Mouse (Mus musculus) megakaryocyte, adult 5-6 weeks (primary cell): ENCODE results near the gene Astn2. TPM values are rescaled to one million over a fixed set of nuclear protein-coding genes. Genes with fewer than 3 reads are reported as not detected.
"Not testable (repeated sequence)": the region's sequence is repeated elsewhere in the genome, so short reads cannot be mapped to it uniquely, and the experiment has no call there.

ENCODE experiments used
- ATAC-seq: 2 replicates; pipeline ENCODE4 v1.8.0; 2016; ENCODE audit warnings: mild to moderate bottlenecking, inconsistent platforms; ENCODE audit not compliant: poor library complexity, severe bottlenecking
- total RNA-seq, 2 experiments: library from RNA; stranded (forward) in 1 of 2; stranded (reverse) in 1 of 2; fragments of 153-499, 151-499 nt in 1 of 2; fragments of 221-1000, 200-1000 nt in 1 of 2; gene quantifications; 2 replicates each; pipeline versions ENCODE4 v1.2.3 to v1.2.4; 2015 to 2017

The Astn2 gene
- total RNA-seq, 2 experiments from 2014 or later = 0.09 TPM; not detected in 1

GRCm38 (mm10) chr4:65687006-65687723, 717.2 kb downstream of the Astn2 start:
- no peak for ATAC-seq

- no peak for ATAC-seq
Observed at GRCm38 (mm10) chr4:65686258-65687005, 718.0 kb downstream of the Astn2 start.

DNA sequence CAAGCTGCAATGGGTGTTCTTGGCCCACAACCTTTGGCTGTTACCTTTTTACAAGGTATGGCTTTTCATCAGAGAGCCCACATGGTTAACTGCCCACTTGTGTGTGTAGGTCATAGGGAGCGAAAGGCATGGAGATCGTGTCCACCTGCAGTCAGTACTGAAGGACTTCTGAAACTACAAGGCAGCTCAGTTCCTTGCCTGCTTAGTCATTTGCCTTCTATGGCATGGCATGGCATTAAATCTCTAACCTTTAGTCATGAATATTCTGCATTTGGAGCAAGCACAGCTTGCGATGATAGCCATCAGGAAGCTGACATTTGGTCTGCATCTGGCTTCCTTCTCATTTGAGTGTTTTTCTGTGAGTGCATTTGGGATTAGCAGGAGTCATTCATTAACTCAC, 720.0 kb downstream of the Astn2 start:
- no peak for ATAC-seq

DNA sequence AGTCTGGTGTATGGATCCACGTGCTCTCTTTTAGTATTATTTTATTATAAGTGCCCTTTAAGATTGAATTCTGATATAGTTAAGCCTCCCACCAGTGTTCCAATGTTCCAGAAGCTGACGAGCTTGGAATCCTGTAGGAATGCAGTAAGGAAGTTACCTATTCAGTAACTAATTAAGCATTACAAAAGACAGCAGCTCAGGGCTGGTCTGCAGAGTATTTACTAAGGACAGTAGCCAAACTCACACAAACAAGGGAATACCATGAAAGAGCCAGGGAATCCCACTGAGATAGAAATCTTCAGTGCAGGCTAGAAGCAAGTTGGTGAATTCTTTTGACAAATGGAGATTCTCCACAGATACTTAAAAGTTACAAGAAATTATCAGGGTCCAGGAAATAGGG, 724.6 kb downstream of the Astn2 start:
- not testable (repeated sequence) for ATAC-seq

- no peak for ATAC-seq
Observed at GRCm38 (mm10) chr4:65678929-65679328, 725.5 kb downstream of the Astn2 start.

- ATAC-seq = no peak
Observed at GRCm38 (mm10) chr4:65678495-65678894, 725.9 kb downstream of the Astn2 start.

- no peak for ATAC-seq
Observed at GRCm38 (mm10) chr4:65674267-65674978, 730.0 kb downstream of the Astn2 start.

- ATAC-seq = no peak
Observed at GRCm38 (mm10) chr4:65673418-65673933, 730.9 kb downstream of the Astn2 start.

DNA sequence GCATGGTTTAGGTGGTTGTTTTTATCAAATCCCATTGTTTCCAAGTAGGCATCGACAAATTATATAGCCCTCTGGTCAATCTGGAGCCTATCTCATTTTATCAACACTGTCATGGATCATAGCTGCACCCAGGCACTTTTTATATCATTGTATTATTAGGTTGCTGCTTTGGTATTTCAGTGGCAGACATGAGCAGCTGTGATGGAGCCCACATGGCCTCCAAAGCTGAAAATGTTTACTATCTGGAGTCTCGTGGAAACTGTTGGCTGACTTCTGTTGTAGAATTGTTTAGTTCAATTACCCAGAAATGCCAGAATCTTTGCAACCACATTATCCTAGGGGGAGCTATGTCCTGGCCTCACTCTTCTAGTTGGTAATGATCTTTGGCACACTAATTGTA, 732.1 kb downstream of the Astn2 start:
- ATAC-seq = no peak

GRCm38 (mm10) chr4:65671585-65672184, 732.7 kb downstream of the Astn2 start:
- no peak for ATAC-seq

- ATAC-seq = no peak
Observed at GRCm38 (mm10) chr4:65667030-65667610, 737.3 kb downstream of the Astn2 start.

GRCm38 (mm10) chr4:65663176-65663575, 741.2 kb downstream of the Astn2 start:
- no peak for ATAC-seq

- no peak for ATAC-seq
Observed at GRCm38 (mm10) chr4:65654723-65655122, 749.7 kb downstream of the Astn2 start.

DNA sequence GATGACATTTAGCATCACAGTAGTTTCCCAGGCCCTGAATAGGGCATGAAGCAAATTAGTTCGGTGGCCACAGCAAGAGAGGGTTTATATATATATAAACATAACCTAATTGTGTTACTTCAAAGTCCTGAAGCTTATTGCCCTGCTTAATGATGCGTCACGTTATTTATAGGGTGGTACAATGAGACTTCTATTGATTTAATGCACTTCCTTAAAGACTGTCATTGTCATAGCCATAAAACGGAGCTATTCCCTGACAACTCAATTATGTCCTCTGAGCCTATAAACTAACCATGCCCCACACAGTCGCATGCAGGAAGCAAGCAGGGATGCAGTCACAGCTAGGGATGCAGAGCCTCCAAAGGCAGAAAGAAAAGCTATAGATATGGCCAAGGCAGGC, 761.8 kb downstream of the Astn2 start:
- ATAC-seq = no peak

DNA sequence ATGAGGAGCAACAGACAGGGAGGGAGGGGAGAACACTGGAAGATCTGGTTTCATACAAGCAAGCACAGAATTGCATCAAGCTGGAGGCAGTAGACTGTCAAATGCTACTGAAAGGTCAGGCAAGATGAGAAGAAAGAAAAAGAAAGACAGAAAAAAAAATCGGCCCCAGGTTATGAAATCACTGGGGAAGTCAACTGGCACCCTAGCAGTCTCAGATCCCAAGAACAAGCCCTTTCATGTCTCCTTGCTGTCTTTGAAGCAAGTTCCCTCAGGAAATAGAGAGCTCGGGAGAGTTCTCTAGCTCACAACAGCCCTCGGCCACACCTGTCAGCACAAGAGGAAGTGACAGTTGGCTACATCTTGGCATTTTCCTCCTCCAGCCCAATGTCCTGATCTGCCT, 766.2 kb downstream of the Astn2 start:
- no peak for ATAC-seq

- ATAC-seq = no peak
Observed at GRCm38 (mm10) chr4:65620125-65620524, 784.3 kb downstream of the Astn2 start.

DNA sequence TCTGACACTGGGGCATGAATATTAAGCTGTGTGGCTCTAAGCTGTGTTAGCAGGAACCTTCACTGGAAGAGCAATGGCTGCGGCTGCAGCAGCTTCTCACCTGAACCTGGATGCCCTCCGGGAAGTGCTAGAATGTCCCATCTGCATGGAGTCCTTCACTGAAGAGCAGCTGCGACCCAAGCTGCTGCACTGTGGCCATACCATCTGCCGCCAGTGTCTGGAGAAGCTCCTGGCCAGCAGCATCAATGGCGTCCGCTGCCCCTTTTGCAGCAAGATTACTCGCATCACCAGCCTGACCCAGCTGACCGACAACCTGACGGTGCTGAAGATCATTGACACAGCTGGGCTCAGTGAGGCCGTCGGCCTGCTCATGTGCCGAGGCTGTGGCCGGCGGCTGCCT, 791.3 kb downstream of the Astn2 start:
- ATAC-seq = no peak

- ATAC-seq = no peak
Observed at GRCm38 (mm10) chr4:65610896-65611295, 793.5 kb downstream of the Astn2 start.

- ATAC-seq = no peak
Observed at GRCm38 (mm10) chr4:65610329-65610728, 794.1 kb downstream of the Astn2 start.

DNA sequence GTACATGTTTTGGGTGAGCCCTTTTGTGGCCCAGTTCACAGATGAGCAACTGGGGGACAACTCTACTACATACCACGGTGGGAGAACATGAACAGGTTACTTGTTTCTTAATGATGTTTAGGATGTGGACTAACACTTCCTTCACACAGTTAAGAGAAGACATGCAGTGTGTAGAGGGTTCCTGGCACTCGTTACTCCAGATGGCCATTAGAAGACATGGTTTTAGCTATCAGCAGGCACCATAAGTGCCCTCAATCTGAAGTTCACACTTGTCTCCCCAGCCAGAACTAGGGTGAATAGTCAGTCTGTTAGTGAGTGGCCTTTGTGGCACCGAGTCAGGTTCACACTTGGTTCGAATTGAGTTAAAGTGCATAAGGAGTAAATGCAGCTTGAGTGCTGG, 796.3 kb downstream of the Astn2 start:
- no peak for ATAC-seq

- ATAC-seq = no peak
Observed at GRCm38 (mm10) chr4:65607184-65607631, 797.2 kb downstream of the Astn2 start.
